Mouse (Mus musculus) kidney, embryonic 14.5 days (tissue): Measurements from ENCODE around the gene Rnf220. TPM values are rescaled to one million over a fixed set of nuclear protein-coding genes. Genes with fewer than 3 reads are reported as not detected.

ENCODE experiments used
- ATAC-seq: fragments of 200-750 bp; cut with Nextera tagmentation; 2 replicates; pipeline ENCODE4 v1.8.0; 2017; ENCODE audit warnings: moderate number of reproducible peaks, mild to moderate bottlenecking, moderate TSS enrichment, moderate library complexity; ENCODE audit not compliant: low FRiP score, low TSS enrichment
- H3K27ac ChIP-seq: fragments of 300-500 bp; sonication (generic); 2 replicates; pipeline ENCODE4 v1.5.1; 2014; ENCODE audit warnings: low read depth, mild to moderate bottlenecking, low read length, moderate library complexity, mixed read lengths
- H3K27me3 ChIP-seq: fragments of 300-500 bp; sonication (generic); 2 replicates; pipeline ENCODE4 v1.6.1; 2014; ENCODE audit warnings: mild to moderate bottlenecking, low read length; ENCODE audit not compliant: control insufficient read depth, insufficient read depth
- H3K36me3 ChIP-seq: fragments of 300-500 bp; sonication (generic); 2 replicates; pipeline ENCODE4 v1.6.1; 2014; ENCODE audit warnings: low read length, mixed read lengths; ENCODE audit not compliant: control insufficient read depth, insufficient read depth
- H3K4me1 ChIP-seq: fragments of 300-500 bp; sonication (generic); 2 replicates; pipeline ENCODE4 v1.6.1; 2014; ENCODE audit warnings: low read length, mixed read lengths; ENCODE audit not compliant: control insufficient read depth, insufficient read depth
- H3K4me2 ChIP-seq: fragments of 300-500 bp; sonication (generic); replicated peaks from 2 replicates; pipeline ENCODE4 v1.6.1; 2014; ENCODE audit warnings: low read depth, mild to moderate bottlenecking, low read length
- H3K4me3 ChIP-seq: fragments of 300-500 bp; sonication (generic); 2 replicates; pipeline ENCODE4 v1.5.1; 2014; ENCODE audit warnings: mild to moderate bottlenecking, low read length
- H3K9ac ChIP-seq: fragments of 300-500 bp; sonication (generic); 2 replicates; pipeline ENCODE4 v1.6.1; 2014; ENCODE audit warnings: low read depth, mild to moderate bottlenecking, low read length, moderate library complexity
- H3K9me3 ChIP-seq: fragments of 300-500 bp; sonication (generic); 2 replicates; pipeline ENCODE4 v1.6.1; 2016; ENCODE audit warnings: low read length; ENCODE audit not compliant: control insufficient read depth
- WGBS: fragments of 180-500 bp; shearing (Covaris S2); extraction: QIAGEN DNeasy Blood & Tissue Kit; methylation state at CpG from one replicate; pipeline ENCODE4 v1.1.7; 2014; 5-methylcytosine and 5-hydroxymethylcytosine counted together
- polyA plus RNA-seq: library from polyadenylated mRNA; unstranded; fragments of >200 nt; fragmentation: Nextera tagmentation; extraction: Ambion mirVana; gene quantifications from 2 replicates; pipeline ENCODE4 v1.2.1, GENCODE M21; 2014

Rnf220 gene
- polyA plus RNA-seq, 1 experiment from 2014 or later, result 59.3 TPM

GRCm38 (mm10) chr4:117438064-117438463, 58.8 kb downstream of the Rnf220 start:
- Histone ChIP-seq H3K27ac (no peak overlapping the region), H3K9ac (no peak overlapping the region), H3K27me3 (peaks cover 16% of the 10 kb centered on the region), H3K4me3 (no peak overlapping the region), H3K9me3 (no peaks in the 10 kb centered on the region), H3K4me2 (no peak overlapping the region), H3K36me3 (no peaks in the 10 kb centered on the region), H3K4me1 (no peaks in the 10 kb centered on the region)
- 92% methylated on average over 14 of the region's 14 CpGs for WGBS
- ATAC-seq, result no peak

- H3K27ac ChIP-seq, result no peak overlapping the region
- no peaks in the 10 kb centered on the region for H3K9me3 ChIP-seq
- no peak overlapping the region for H3K9ac ChIP-seq
- no peak overlapping the region for H3K4me2 ChIP-seq
- ATAC-seq, result no peak
- peaks cover 16% of the 10 kb centered on the region for H3K27me3 ChIP-seq
- H3K36me3 ChIP-seq, result no peaks in the 10 kb centered on the region
- WGBS, result 30% methylated on average over 14 of the region's 14 CpGs
- H3K4me1 ChIP-seq, result no peaks in the 10 kb centered on the region
- H3K4me3 ChIP-seq, result no peak overlapping the region
Observed at GRCm38 (mm10) chr4:117436995-117437660, 59.7 kb downstream of the Rnf220 start.

- Histone ChIP-seq H3K27ac (no peak overlapping the region), H3K4me3 (no peak overlapping the region), H3K4me2 (no peak overlapping the region), H3K9ac (no peak overlapping the region), H3K36me3 (no peaks in the 10 kb centered on the region), H3K4me1 (no peaks in the 10 kb centered on the region), H3K9me3 (no peaks in the 10 kb centered on the region), H3K27me3 (peaks cover 25% of the 10 kb centered on the region)
- no peak for ATAC-seq
- WGBS, result 18% methylated on average over 8 of the region's 8 CpGs
Observed at GRCm38 (mm10) chr4:117434336-117434735, 62.5 kb downstream of the Rnf220 start.

GRCm38 (mm10) chr4:117429604-117430003, 67.2 kb downstream of the Rnf220 start:
- no peaks in the 10 kb centered on the region for H3K36me3 ChIP-seq
- WGBS, result 73% methylated on average over 9 of the region's 9 CpGs
- no peak overlapping the region for H3K27ac ChIP-seq
- no peak overlapping the region for H3K9ac ChIP-seq
- H3K27me3 ChIP-seq, result peaks cover 25% of the 10 kb centered on the region
- H3K4me1 ChIP-seq, result peaks cover 7% of the 10 kb centered on the region; the same call in 1 of the 2 replicates
- H3K4me3 ChIP-seq, result no peak overlapping the region
- no peak for ATAC-seq
- no peaks in the 10 kb centered on the region for H3K9me3 ChIP-seq
- no peak overlapping the region for H3K4me2 ChIP-seq

- 16% methylated on average over 12 of the region's 12 CpGs for WGBS
- H3K27ac ChIP-seq, result no peak overlapping the region
- no peaks in the 10 kb centered on the region for H3K9me3 ChIP-seq
- H3K9ac ChIP-seq, result no peak overlapping the region
- no peak overlapping the region for H3K4me3 ChIP-seq
- H3K4me1 ChIP-seq, result peaks cover 7% of the 10 kb centered on the region; the same call in 1 of the 2 replicates
- H3K36me3 ChIP-seq, result no peaks in the 10 kb centered on the region
- no peak overlapping the region for H3K4me2 ChIP-seq
- H3K27me3 ChIP-seq, result peaks cover 25% of the 10 kb centered on the region
- peak; percentile 68 for ATAC-seq
Observed at GRCm38 (mm10) chr4:117427540-117427939, 69.3 kb downstream of the Rnf220 start.

- H3K4me3 ChIP-seq, result no peak overlapping the region
- no peak overlapping the region for H3K4me2 ChIP-seq
- 93% methylated on average over 7 of the region's 7 CpGs for WGBS
- H3K9me3 ChIP-seq, result no peaks in the 10 kb centered on the region
- H3K27me3 ChIP-seq, result 0 out of 2 replicates have a peak, but pooled peaks cover 4% of the 10 kb centered on the region
- no peak overlapping the region for H3K9ac ChIP-seq
- no peaks in the 10 kb centered on the region for H3K4me1 ChIP-seq
- no peak for ATAC-seq
- H3K36me3 ChIP-seq, result no peaks in the 10 kb centered on the region
- H3K27ac ChIP-seq, result no peak overlapping the region
Observed at GRCm38 (mm10) chr4:117421077-117421476, 75.8 kb downstream of the Rnf220 start.

GRCm38 (mm10) chr4:117416827-117417226, 80.0 kb downstream of the Rnf220 start:
- Histone ChIP-seq H3K36me3 (no peaks in the 10 kb centered on the region), H3K4me1 (no peaks in the 10 kb centered on the region), H3K9ac (no peak overlapping the region), H3K4me2 (no peak overlapping the region), H3K27ac (no peak overlapping the region), H3K4me3 (no peak overlapping the region), H3K27me3 (peaks cover 6% of the 10 kb centered on the region; the same call in 1 of the 2 replicates), H3K9me3 (no peaks in the 10 kb centered on the region)
- 26% methylated on average over 1 of the region's 1 CpGs for WGBS
- ATAC-seq, result no peak

GRCm38 (mm10) chr4:117410049-117410410, 86.8 kb downstream of the Rnf220 start:
- Histone ChIP-seq H3K27ac (no peak overlapping the region), H3K4me2 (no peak overlapping the region), H3K36me3 (no peaks in the 10 kb centered on the region), H3K9ac (no peak overlapping the region), H3K27me3 (peaks cover 4% of the 10 kb centered on the region), H3K4me3 (no peak overlapping the region), H3K9me3 (no peaks in the 10 kb centered on the region), H3K4me1 (peaks cover 12% of the 10 kb centered on the region)
- 38% methylated on average over 3 of the region's 3 CpGs for WGBS
- ATAC-seq, result no peak

- peaks cover 4% of the 10 kb centered on the region for H3K27me3 ChIP-seq
- H3K9me3 ChIP-seq, result no peaks in the 10 kb centered on the region
- 56% methylated on average over 14 of the region's 14 CpGs for WGBS
- H3K4me2 ChIP-seq, result no peak overlapping the region
- H3K27ac ChIP-seq, result no peak overlapping the region
- no peak overlapping the region for H3K9ac ChIP-seq
- peak; percentile 62; the same call in 1 of the 2 replicates for ATAC-seq
- H3K4me3 ChIP-seq, result no peak overlapping the region
- no peaks in the 10 kb centered on the region for H3K36me3 ChIP-seq
- H3K4me1 ChIP-seq, result peaks cover 12% of the 10 kb centered on the region
Observed at GRCm38 (mm10) chr4:117409144-117410048, 87.5 kb downstream of the Rnf220 start.
